ENCODE assay signal across 28 mouse cellular contexts in the genomic region with DNA sequence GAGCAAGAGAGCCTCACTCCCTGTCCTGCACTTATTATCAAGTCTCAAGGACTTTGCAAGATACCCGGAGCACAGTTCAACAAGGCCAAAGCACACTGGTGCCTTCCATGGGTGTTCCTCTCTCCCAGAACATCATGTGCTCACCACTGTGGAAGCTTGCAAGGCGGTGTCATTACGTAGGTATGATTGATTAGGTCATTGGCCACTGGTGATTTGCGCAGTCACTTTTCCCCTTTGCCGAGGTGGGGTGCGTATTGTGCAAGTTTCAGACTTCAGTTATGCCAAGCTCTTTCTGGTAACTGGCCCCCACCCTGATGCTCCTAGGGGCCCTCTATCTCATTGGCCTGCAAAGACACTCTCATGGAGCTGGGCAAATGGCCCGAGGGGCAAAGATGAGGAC.
DNase-seq lines count a peak whose midpoint lies in the region; TF ChIP-seq lines count a peak whose summit lies in the region.
"Had no signal": no experiment of that assay in that cellular context is flagged by ENCODE, and none has a peak within 500 bp of the region (broad histone marks: within the 10 kb centered on the region; RNA-seq: fewer than 3 reads in every experiment).

No protein-coding gene starts in this region.

- no peaks in the 10 kb centered on the region for H3K27me3 ChIP-seq in testis, adult 2 months (ENCODE audit: control insufficient read depth, insufficient read depth, low read length)
- H3K27me3 ChIP-seq: CH12.LX; embryonic facial prominence, embryonic 13.5 days; forebrain, embryonic 12.5 days; forebrain, embryonic 15.5 days; hindbrain, embryonic 12.5 days; hindbrain, embryonic 15.5 days; Patski had no signal

- H3K36me3 ChIP-seq in testis, adult 2 months (ENCODE audit: control insufficient read depth, insufficient read depth, low read length) = no peaks in the 10 kb centered on the region
- H3K36me3 ChIP-seq: embryonic facial prominence, embryonic 10.5 days; embryonic facial prominence, embryonic 13.5 days; forebrain, embryonic 12.5 days; forebrain, embryonic 15.5 days; G1E; heart, embryonic 13.5 days; hindbrain, embryonic 12.5 days; hindbrain, embryonic 15.5 days had no signal

- peak overlapping the region; percentile 63; the same call in 1 of the 2 replicates for H3K27ac ChIP-seq in testis, adult 2 months (ENCODE audit: control insufficient read depth, insufficient read depth, low read depth, low read length)
- H3K27ac ChIP-seq: embryonic facial prominence, embryonic 10.5 days; embryonic facial prominence, embryonic 13.5 days; forebrain, embryonic 12.5 days; forebrain, embryonic 15.5 days; heart, adult 2 months; heart, embryonic 10.5 days; heart, embryonic 13.5 days; hindbrain, embryonic 12.5 days; hindbrain, embryonic 15.5 days had no signal

- DNase-seq in gastrocnemius, adult 18-20 months (ENCODE audit: low spot score) = peak; percentile 61
- no peak for DNase-seq in gastrocnemius, postnatal 4 days (ENCODE audit: low spot score in 2 of 2)
- DNase-seq in heart, adult 11 months = peak; percentile 94
- DNase-seq in heart, postnatal 4 days = no peak
- no peak for DNase-seq in testis, postnatal 10 days (ENCODE audit: low spot score)
- no peak for DNase-seq in urinary bladder, postnatal 14 days (ENCODE audit: low spot score)
- DNase-seq: adrenal gland, postnatal 14 days; B cell, adult 2 months; cerebellum, adult 11-12 months; cerebellum, adult 8-10 months; cerebellum, postnatal 10 days; cerebellum, postnatal 36 days; embryo, embryonic 11 days; heart, adult 2 months; heart, postnatal 14 days had no signal

- H3K4me1 ChIP-seq in testis, adult 2 months (ENCODE audit: control insufficient read depth, insufficient read depth, low read length) = no peaks in the 10 kb centered on the region; the same call in 1 of the 2 replicates

- no peak for TF ChIP-seq CTCF in testis, adult 2 months (IDR thresholded peaks at IDR 0.05; ENCODE audit: control insufficient read depth, insufficient read depth, insufficient replicate concordance, low read depth, low read length)

- no peak for TF ChIP-seq POLR2A in testis, adult 2 months (IDR thresholded peaks at IDR 0.05; ENCODE audit: control insufficient read depth, low read depth, low read length)

- H3K4me3 ChIP-seq in testis, adult 2 months (ENCODE audit: control insufficient read depth, low read depth, low read length) = no peak overlapping the region
- H3K4me3 ChIP-seq: embryonic facial prominence, embryonic 10.5 days; embryonic facial prominence, embryonic 13.5 days; erythroblast, embryonic 14.5 days; forebrain, embryonic 12.5 days; forebrain, embryonic 15.5 days; heart, adult 2 months; heart, embryonic 10.5 days; heart, embryonic 13.5 days; hindbrain, embryonic 12.5 days; hindbrain, embryonic 15.5 days had no signal

Comparison
In these comparisons a context has a peak if more than half of its experiments do, and no peak if none do; other contexts are left out.
1. DNase-seq: peak in gastrocnemius, adult 18-20 months (single experiment) and heart, adult 11 months (single experiment); none in gastrocnemius, postnatal 4 days (0 of 2), heart, postnatal 4 days (single experiment), testis, postnatal 10 days (single experiment) and urinary bladder, postnatal 14 days (single experiment).